In the genomic region with DNA sequence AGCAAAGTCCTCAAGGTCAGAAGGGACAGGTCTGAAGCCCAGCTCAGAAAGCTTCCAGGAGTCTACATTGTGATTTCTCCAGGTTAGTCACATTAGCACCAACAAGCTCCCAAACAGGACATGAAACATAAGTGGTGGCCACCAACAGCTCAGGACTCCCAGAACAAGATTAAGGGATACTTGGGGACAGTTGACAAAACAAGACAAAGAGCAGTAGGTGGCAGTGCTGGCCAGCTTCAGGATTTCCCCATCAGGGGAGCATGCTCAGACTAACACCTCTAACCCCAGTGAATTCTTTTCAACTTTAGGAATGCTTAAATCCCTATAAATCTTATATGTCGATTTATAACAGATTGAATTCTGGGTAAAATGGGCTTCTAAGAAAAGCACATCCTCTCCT, we compare ENCODE assay signal across 8 mouse cellular contexts. TPM values are rescaled to one million over a fixed set of nuclear protein-coding genes. Genes with fewer than 3 reads are reported as not detected.
DNase-seq lines count a peak whose midpoint lies in the region; ATAC-seq and TF ChIP-seq lines count a peak whose summit lies in the region.

No protein-coding gene starts in this region.

- in situ Hi-C loops in CH12.LX (cut with MboI; ENCODE audit: low pct_ligation_motif_present, low pct_unique_long_range_greater_than_20kb, low sequenced_read_pairs), result no loop called here

- no peak overlapping the region for H3K27ac ChIP-seq in hindbrain, embryonic 10.5 days
- H3K27ac ChIP-seq in hindbrain, embryonic 12.5 days, result no peak overlapping the region
- no peak overlapping the region for H3K27ac ChIP-seq in CH12.LX (ENCODE audit: insufficient read depth, low read depth)

- H3K4me2 ChIP-seq in hindbrain, embryonic 12.5 days (replicated peaks), result no peak overlapping the region
- no peak overlapping the region for H3K4me2 ChIP-seq in CH12.LX (ENCODE audit: insufficient read depth, low read depth, poor library complexity, severe bottlenecking)

- H3K36me3 ChIP-seq in hindbrain, embryonic 10.5 days, result no peaks in the 10 kb centered on the region
- H3K36me3 ChIP-seq in hindbrain, embryonic 12.5 days, result no peaks in the 10 kb centered on the region
- peaks cover 0 to 3% of the 10 kb centered on the region in 2 experiments for H3K36me3 ChIP-seq in CH12.LX (replicated peaks in 1 of 2; ENCODE audit: control insufficient read depth in 1 of 2, insufficient read depth in 1 of 2, low read length in 1 of 2)

- H3K4me3 ChIP-seq in hindbrain, embryonic 10.5 days, result no peak overlapping the region
- H3K4me3 ChIP-seq in hindbrain, embryonic 12.5 days, result no peak overlapping the region
- no peak overlapping the region for H3K4me3 ChIP-seq in CH12.LX (replicated peaks in 1 of 3; ENCODE audit: low read depth in 2 of 3, low read length in 2 of 3, poor library complexity in 1 of 3)

- H3K79me2 ChIP-seq in CH12.LX (replicated peaks; ENCODE audit: control insufficient read depth, extremely low read depth, insufficient read depth, poor library complexity, severe bottlenecking), result no peaks in the 10 kb centered on the region

- peak; percentile 25 for DNase-seq in hindbrain, embryonic 10.5 days (ENCODE audit: low spot score)
- peak; percentile 47 for DNase-seq in CH12.LX (ENCODE audit: extremely low read depth)
- peak; percentile 19 for DNase-seq in c-Kit-positive CD71-negative TER-119-negative erythroid progenitor cells, embryonic 14.5 days (ENCODE audit: low read depth)
- peak; percentile 53 for DNase-seq in heart, postnatal 4 days
- no peak for DNase-seq in natural killer cell, adult 2 months (ENCODE audit: low spot score in 2 of 2)
- no peak for DNase-seq in urinary bladder, adult 2 months (ENCODE audit: low spot score)

- no peaks in the 10 kb centered on the region for H3K27me3 ChIP-seq in hindbrain, embryonic 10.5 days (ENCODE audit: insufficient read depth, poor library complexity, severe bottlenecking)
- no peaks in the 10 kb centered on the region for H3K27me3 ChIP-seq in hindbrain, embryonic 12.5 days
- H3K27me3 ChIP-seq in CH12.LX (replicated peaks), result no peaks in the 10 kb centered on the region

- H3K9me3 ChIP-seq in hindbrain, embryonic 10.5 days, result no peaks in the 10 kb centered on the region
- H3K9me3 ChIP-seq in hindbrain, embryonic 12.5 days (replicated peaks), result no peaks in the 10 kb centered on the region
- no peaks in the 10 kb centered on the region for H3K9me3 ChIP-seq in CH12.LX (replicated peaks; ENCODE audit: low read length)

- dilution Hi-C loops in CH12.LX (cut with MboI; ENCODE audit: extremely low pct_ligation_motif_present, extremely low pct_unique_long_range_greater_than_20kb, low sequenced_read_pairs), result no loop called here

- TF ChIP-seq EP300 in CH12.LX (IDR thresholded peaks at IDR 0.05; ENCODE audit: low read length), result no peak

- TF ChIP-seq POLR2A in CH12.LX (IDR thresholded peaks at IDR 0.05; ENCODE audit: low read depth, low read length), result no peak

- TF ChIP-seq RAD21 in CH12.LX (IDR thresholded peaks at IDR 0.05; ENCODE audit: low read depth, low read length), result peak; percentile 91

- no peak overlapping the region for H3K9ac ChIP-seq in hindbrain, embryonic 12.5 days
- H3K9ac ChIP-seq in CH12.LX (ENCODE audit: insufficient read depth, low read depth), result no peak overlapping the region

- no peak for ATAC-seq in hindbrain, embryonic 12.5 days (ENCODE audit: low FRiP score)
- ATAC-seq in megakaryocyte progenitor cell, adult 5-6 weeks (replicated peaks; ENCODE audit: poor library complexity), result peak; percentile 96

- peak; percentile 13 to 74; a peak in 2 of 4 replicates for TF ChIP-seq CTCF in CH12.LX (conservative IDR thresholded peaks at IDR 0.05 in 1 of 2, IDR thresholded peaks at IDR 0.05 in 1 of 2; ENCODE audit: low read depth in 2 of 2, low read length in 2 of 2)

- 17% methylated on average over 1 of the region's 1 CpGs for WGBS in hindbrain, embryonic 10.5 days
- WGBS in hindbrain, embryonic 12.5 days, result 8% methylated on average over 1 of the region's 1 CpGs

- no peaks in the 10 kb centered on the region; the same call in 1 of the 2 replicates for H3K4me1 ChIP-seq in hindbrain, embryonic 10.5 days (replicated peaks)
- H3K4me1 ChIP-seq in hindbrain, embryonic 12.5 days, result no peaks in the 10 kb centered on the region
- H3K4me1 ChIP-seq in CH12.LX (ENCODE audit: control insufficient read depth in 1 of 2, insufficient read depth in 2 of 2), result peaks cover 0 to 5% of the 10 kb centered on the region in 2 experiments; a peak in 1 of 4 replicates

TF ChIP-seq in CH12.LX, 34 proteins besides CTCF, POLR2A, EP300 and RAD21:
- peak; percentile 76 for TF ChIP-seq NRF1 (IDR thresholded peaks at IDR 0.05; ENCODE audit: low read depth, low read length)
- TF ChIP-seq MYC (IDR thresholded peaks at IDR 0.05; ENCODE audit: low read depth, low read length), result no peak
- TF ChIP-seq SMC3 (IDR thresholded peaks at IDR 0.05; ENCODE audit: low read depth, low read length), result peak; percentile 68

RNA-seq across cellular contexts. Expression of a gene that starts 25.5 kb away (rescaled TPM):
- 0.39 and 0.66 TPM in 2 replicates for polyA plus RNA-seq in hindbrain, embryonic 10.5 days (2016; fragmentation: Nextera tagmentation; extraction: Ambion mirVana)
- polyA plus RNA-seq in hindbrain, embryonic 12.5 days (2016; fragmentation: Nextera tagmentation; extraction: Ambion mirVana), result 0.39 and 1.3 TPM in 2 replicates
- 0.38 and 0.68 TPM in 2 replicates for total RNA-seq in CH12.LX (2012; rRNA removed)
- 0.24 and 0.27 TPM in 2 replicates for total RNA-seq in CH12.LX (2014; rRNA removed)
- 0.29 and 0.37 TPM in 2 replicates for polyA plus RNA-seq in CH12.LX (2012; ENCODE audit: insufficient read length, low read depth)
- total RNA-seq in heart, postnatal 4 days (2021), result 1 to 10 TPM; 3.3 to 3.8 TPM
- total RNA-seq in megakaryocyte progenitor cell, adult 5-6 weeks (2015), result 9.0 and 13.4 TPM in 2 replicates
- total RNA-seq in megakaryocyte progenitor cell, adult 5-6 weeks (2017), result 17.4 and 34.4 TPM in 2 replicates
- polyA plus RNA-seq in urinary bladder, adult 2 months (2012; rRNA removed), result 0.18 and 0.31 TPM in 2 replicates

Comparison
In these comparisons a context has a peak if more than half of its experiments do, and no peak if none do; other contexts are left out.
1. DNase-seq: peak in hindbrain, embryonic 10.5 days (single experiment), CH12.LX (single experiment), c-Kit-positive CD71-negative TER-119-negative erythroid progenitor cells, embryonic 14.5 days (single experiment) and heart, postnatal 4 days (single experiment); none in natural killer cell, adult 2 months (0 of 2) and urinary bladder, adult 2 months (single experiment).